Mouse (Mus musculus) neural tube, embryonic 15.5 days (tissue): ENCODE data around the gene Foxp3. TPM values are rescaled to one million over a fixed set of nuclear protein-coding genes. Genes with fewer than 3 reads are reported as not detected.

Experiments
- ATAC-seq: fragments of 200-750 bp; cut with Nextera tagmentation; 2 replicates; pipeline ENCODE4 v1.8.0; 2017; ENCODE audit warnings: mild to moderate bottlenecking, moderate TSS enrichment, moderate library complexity; ENCODE audit not compliant: low FRiP score
- H3K27ac ChIP-seq: fragments of 300-500 bp; sonication (generic); replicated peaks from 2 replicates; pipeline ENCODE4 v1.5.1; 2015; ENCODE audit warnings: mild to moderate bottlenecking, inconsistent platforms
- H3K27me3 ChIP-seq: fragments of 300-500 bp; sonication (generic); replicated peaks from 2 replicates; pipeline ENCODE4 v1.6.1; 2015; ENCODE audit warnings: inconsistent platforms
- H3K36me3 ChIP-seq: fragments of 300-500 bp; sonication (generic); 2 replicates; pipeline ENCODE4 v1.6.1; 2015; ENCODE audit warnings: inconsistent platforms
- H3K4me1 ChIP-seq: fragments of 300-500 bp; sonication (generic); 2 replicates; pipeline ENCODE4 v1.6.1; 2015; ENCODE audit warnings: inconsistent platforms
- H3K4me2 ChIP-seq: fragments of 300-500 bp; sonication (generic); 2 replicates; pipeline ENCODE4 v1.6.1; 2015; ENCODE audit warnings: inconsistent platforms, mild to moderate bottlenecking, moderate library complexity
- H3K4me3 ChIP-seq: fragments of 300-500 bp; sonication (generic); replicated peaks from 2 replicates; pipeline ENCODE4 v1.5.1; 2015; ENCODE audit warnings: mild to moderate bottlenecking, inconsistent platforms
- H3K9ac ChIP-seq: fragments of 300-500 bp; sonication (generic); replicated peaks from 2 replicates; pipeline ENCODE4 v1.6.1; 2015; ENCODE audit warnings: mild to moderate bottlenecking, inconsistent platforms
- H3K9me3 ChIP-seq: fragments of 300-500 bp; sonication (generic); replicated peaks from 2 replicates; pipeline ENCODE4 v1.6.1; 2016; ENCODE audit warnings: inconsistent platforms
- WGBS: fragments of 180-500 bp; shearing (Covaris S2); methylation state at CpG from one replicate; pipeline ENCODE4 v1.1.7; 2015; ENCODE audit warnings: mixed read lengths; 5-methylcytosine and 5-hydroxymethylcytosine counted together
- polyA plus RNA-seq: library from polyadenylated mRNA; unstranded; fragments of >200 nt; fragmentation: Nextera tagmentation; extraction: Ambion mirVana; gene quantifications from 2 replicates; pipeline ENCODE4 v1.2.1, GENCODE M21; 2015

Foxp3 gene
- 0.08 and 0.26 TPM in 2 replicates for polyA plus RNA-seq

DNA sequence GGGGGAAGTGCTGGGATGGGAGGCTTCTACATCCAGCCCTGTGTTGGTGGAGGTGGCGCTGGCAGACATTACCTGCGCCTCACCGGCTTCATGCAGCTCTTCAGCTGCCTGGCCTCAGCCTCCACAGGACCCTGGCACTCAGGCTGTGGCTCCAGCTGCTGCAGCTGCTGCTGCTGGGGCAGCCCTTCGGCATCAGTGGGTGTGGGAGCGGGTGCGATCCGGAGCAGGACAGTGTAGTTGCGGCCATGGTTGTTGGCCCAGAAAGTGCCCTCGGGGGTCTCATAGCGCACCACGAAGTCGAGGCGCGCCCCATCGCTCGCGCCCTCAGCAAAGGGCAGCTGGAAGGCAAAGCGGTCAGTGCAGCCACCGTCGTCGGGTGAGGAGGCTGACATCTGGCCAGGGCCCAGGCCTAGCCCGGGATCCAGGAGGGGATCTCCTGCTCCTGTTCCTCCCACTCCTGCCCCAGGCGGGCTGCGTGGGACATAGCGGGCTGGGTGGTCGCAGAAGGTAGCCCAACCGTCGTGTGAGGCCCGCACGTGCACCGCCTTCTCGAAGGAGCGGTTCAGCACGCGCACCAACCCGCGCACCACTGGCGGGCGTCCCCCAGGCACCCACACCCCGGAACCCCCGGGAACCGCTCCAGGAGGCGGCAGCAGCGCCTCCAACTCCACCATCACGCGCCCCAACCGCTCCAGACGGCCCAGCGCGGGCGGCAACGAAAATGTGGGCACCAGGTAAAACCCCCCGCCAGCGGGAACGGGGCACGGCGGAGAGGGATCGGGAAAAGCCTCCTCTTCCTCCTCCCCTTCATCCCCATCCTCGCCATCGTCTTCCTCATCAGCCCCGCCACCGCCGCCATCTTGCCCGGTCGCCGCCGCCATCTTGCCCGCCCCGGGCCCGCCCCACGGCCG lies at the start of gene Foxp3:
Gene Foxp3, plus strand, starts transcription at position 469 of the 911 bp plus-strand sequence.
- Histone ChIP-seq H3K4me2 (peak within 1 kb of the TSS; percentile 65), H3K36me3 (no peaks in the 10 kb centered on the region), H3K27ac (peak within 1 kb of the TSS; percentile 94), H3K4me1 (peaks cover 30% of the 10 kb centered on the region), H3K4me3 (peak within 1 kb of the TSS; percentile 53), H3K9ac (peak within 1 kb of the TSS; percentile 65), H3K27me3 (no peaks in the 10 kb centered on the region), H3K9me3 (no peaks in the 10 kb centered on the region)
- 24% methylated on average over 65 of the region's 72 CpGs for WGBS
- ATAC-seq, result peak; percentile 5; the same call in 1 of the 2 replicates

DNA sequence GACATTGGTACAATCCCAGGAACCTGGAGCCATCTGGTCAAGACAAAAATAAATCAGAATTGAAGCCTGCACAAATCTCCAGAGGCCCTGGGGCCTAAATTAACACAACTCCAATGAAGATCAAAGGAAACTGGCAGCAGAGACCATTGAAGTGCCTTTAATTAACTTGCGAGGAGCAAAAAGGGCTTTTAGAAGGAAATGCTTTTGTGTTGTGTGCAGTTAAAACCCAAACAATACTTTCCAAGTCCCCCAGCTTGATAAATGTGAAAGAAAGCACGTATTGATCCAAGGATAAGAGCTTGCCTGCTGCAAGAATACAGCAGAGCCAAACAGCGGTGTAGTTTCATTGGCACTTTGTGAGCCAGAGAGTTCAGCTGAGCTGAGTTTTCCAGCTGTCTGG lies 48.5 kb upstream of the Foxp3 start:
- ATAC-seq, result no peak
- Histone ChIP-seq H3K4me3 (no peak overlapping the region), H3K4me2 (no peak overlapping the region), H3K36me3 (no peaks in the 10 kb centered on the region), H3K9ac (no peak overlapping the region), H3K27ac (no peak overlapping the region), H3K4me1 (no peaks in the 10 kb centered on the region), H3K9me3 (no peaks in the 10 kb centered on the region), H3K27me3 (no peaks in the 10 kb centered on the region)
- WGBS, result 31% methylated on average over 3 of the region's 3 CpGs

DNA sequence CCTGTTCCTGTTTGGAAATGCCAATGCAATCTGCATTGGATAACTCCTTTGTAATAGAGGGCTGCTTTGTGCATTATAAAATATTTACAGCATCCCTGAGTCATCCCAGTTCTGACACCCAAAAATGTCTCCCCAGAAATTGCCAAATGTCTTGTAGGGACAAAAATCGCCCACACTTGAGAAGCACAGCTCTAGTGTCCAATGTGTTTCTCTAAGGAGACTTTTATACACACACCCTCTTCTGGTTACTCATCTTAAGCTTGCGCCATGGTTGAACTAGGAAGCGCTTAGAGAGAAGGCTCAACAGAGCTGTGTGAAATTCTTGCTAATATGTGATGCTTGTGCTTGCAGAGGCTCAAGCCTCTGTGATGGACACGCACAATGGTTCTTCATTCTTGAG lies 20.0 kb upstream of the Foxp3 start:
- 94% methylated on average over 4 of the region's 4 CpGs for WGBS
- H3K27ac ChIP-seq, result no peak overlapping the region
- no peak overlapping the region for H3K9ac ChIP-seq
- H3K9me3 ChIP-seq, result no peaks in the 10 kb centered on the region
- H3K36me3 ChIP-seq, result no peaks in the 10 kb centered on the region
- no peak overlapping the region for H3K4me3 ChIP-seq
- no peak overlapping the region for H3K4me2 ChIP-seq
- ATAC-seq, result no peak
- H3K4me1 ChIP-seq, result no peaks in the 10 kb centered on the region
- H3K27me3 ChIP-seq, result no peaks in the 10 kb centered on the region

DNA sequence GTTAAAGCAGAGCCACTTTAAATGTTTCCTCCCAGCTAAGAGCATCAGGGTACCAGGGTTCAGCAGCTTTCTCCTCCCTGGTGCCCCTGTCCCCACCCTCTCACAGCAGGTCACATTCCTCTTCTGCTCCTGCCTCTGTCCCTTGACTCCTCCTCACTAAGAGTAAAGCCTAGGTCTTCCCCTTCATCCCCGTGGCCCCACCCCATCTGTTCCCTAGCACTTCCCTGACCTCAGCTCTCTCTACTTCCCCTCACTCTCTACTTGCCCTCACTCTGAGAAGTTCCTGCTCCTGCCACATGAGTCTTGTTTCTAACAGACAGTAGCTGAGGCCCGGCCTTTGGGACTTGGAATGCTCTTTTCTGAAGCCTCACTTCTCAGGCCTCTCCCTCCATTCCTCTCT lies 10.4 kb upstream of the Foxp3 start:
- ATAC-seq, result no peak
- Histone ChIP-seq H3K9me3 (no peaks in the 10 kb centered on the region), H3K9ac (no peak overlapping the region), H3K4me3 (no peak overlapping the region), H3K27me3 (no peaks in the 10 kb centered on the region), H3K4me1 (no peaks in the 10 kb centered on the region), H3K36me3 (0 out of 2 replicates have a peak, but pooled peaks cover 2% of the 10 kb centered on the region), H3K4me2 (no peak overlapping the region), H3K27ac (no peak overlapping the region)
- WGBS, result 14% methylated on average over 2 of the region's 2 CpGs

DNA sequence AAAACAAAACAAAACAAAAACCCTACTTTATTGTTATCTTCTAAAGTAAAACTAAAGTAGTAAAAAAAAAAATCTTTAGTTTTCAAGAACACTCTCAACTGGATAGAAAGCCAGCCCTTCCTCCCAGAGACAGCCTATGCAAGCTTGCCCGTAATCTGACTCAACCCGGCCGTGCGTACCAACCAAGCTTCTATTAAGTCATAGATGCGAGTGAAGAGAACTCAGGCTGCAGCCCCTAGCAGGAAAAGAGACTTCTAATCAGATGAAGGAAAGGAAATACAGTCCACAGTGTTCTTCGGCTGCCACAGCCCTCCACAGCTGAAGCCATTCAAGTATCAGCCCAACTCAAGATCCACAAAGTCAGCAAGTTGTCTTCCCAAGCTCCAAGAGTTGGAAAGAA lies 7.1 kb upstream of the Foxp3 start:
- no peaks in the 10 kb centered on the region for H3K27me3 ChIP-seq
- no peak overlapping the region for H3K4me2 ChIP-seq
- H3K36me3 ChIP-seq, result no peaks in the 10 kb centered on the region
- H3K4me3 ChIP-seq, result no peak overlapping the region
- H3K9ac ChIP-seq, result no peak overlapping the region
- no peak for ATAC-seq
- H3K27ac ChIP-seq, result no peak overlapping the region
- H3K9me3 ChIP-seq, result no peaks in the 10 kb centered on the region
- H3K4me1 ChIP-seq, result peaks cover 11% of the 10 kb centered on the region; the same call in 1 of the 2 replicates
- WGBS, result 90% methylated on average over 6 of the region's 6 CpGs

DNA sequence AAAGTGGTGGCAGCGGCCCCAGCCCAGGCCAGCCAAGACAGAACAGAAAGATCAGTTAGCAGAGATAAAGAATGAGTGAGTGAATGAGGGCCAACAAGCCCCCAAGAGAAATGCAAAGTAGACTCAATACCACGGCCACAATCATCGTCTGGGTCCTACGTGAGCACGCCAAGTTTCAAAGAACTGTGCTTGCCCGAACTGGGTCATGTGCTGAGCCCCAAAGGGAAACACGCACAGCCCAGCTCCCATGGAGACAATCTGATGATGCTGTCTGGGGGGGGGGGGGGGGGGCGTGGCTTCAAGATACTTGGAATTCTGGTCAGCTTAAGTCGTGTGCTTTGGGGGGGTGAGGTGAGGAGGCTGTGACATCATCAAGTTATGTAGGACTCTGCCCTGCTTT lies 6.0 kb upstream of the Foxp3 start:
- Histone ChIP-seq H3K9me3 (no peaks in the 10 kb centered on the region), H3K4me2 (no peak overlapping the region), H3K27ac (no peak overlapping the region), H3K9ac (no peak overlapping the region), H3K27me3 (no peaks in the 10 kb centered on the region), H3K36me3 (no peaks in the 10 kb centered on the region), H3K4me3 (no peak overlapping the region), H3K4me1 (peaks cover 21% of the 10 kb centered on the region)
- no peak for ATAC-seq
- WGBS, result 75% methylated on average over 9 of the region's 9 CpGs

DNA sequence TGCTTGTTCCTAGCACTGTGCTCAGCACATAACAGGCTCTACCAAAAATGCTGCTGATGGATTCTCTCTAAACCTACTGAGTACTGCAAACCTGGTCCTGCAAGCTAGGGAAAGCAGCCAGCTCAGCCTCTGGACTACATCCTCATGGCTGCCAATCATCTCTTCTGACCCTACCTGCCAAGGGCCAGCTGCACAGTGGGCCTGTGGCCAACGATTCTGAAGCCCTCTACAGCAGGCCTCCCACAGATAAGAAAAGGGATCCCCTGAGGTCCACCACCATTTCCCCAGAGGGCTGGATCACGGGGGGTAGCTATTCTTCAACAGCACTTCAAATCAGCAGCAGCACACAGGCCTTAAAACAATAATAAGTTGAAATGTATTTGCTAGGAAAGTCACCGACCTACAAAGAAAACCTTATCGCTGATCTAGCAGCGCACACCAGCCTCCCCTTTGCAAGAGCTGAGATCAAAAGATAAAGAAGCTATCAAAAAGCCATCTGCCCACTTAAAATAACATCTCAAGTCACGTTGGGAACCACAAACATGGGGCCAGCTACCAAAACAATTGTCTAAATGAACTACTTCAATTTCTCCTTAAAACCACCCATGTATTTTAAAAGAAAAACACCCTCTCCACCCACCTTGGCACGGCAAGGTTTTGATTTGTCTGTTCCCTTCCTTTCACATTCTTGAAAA lies 2.8 kb upstream of the Foxp3 start:
- ATAC-seq, result no peak
- H3K27ac ChIP-seq, result no peak overlapping the region
- H3K9me3 ChIP-seq, result no peaks in the 10 kb centered on the region
- H3K4me3 ChIP-seq, result no peak overlapping the region
- H3K36me3 ChIP-seq, result no peaks in the 10 kb centered on the region
- no peaks in the 10 kb centered on the region for H3K27me3 ChIP-seq
- WGBS, result 61% methylated on average over 7 of the region's 7 CpGs
- H3K9ac ChIP-seq, result no peak overlapping the region
- H3K4me1 ChIP-seq, result peaks cover 30% of the 10 kb centered on the region
- no peak overlapping the region for H3K4me2 ChIP-seq

DNA sequence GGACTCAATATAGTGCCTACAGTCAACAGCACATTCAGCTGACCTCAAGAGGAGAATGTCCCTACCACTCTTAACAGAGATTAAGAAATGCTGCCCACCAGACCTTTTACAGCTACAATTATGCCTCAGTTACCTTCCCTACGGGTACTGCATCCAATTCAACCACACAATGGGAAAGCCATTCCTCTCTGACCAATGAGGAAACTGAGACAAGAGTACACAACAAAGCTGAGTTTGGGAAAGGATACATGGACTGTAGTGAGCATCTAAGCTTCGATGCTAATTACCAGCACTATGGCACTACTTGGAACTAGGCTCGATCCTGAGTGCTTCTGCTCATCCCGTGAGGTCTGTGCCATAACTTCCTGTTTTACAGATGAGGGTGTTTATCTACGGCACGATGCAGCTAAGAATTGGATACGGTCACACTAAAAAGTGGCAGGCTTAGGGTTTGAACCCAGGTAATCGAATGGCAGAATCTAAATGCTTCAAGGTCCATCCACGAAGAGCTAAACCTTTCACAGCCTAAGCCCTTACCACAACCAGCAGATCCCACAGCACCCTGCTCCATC lies 1.8 kb upstream of the Foxp3 start:
- H3K9ac ChIP-seq, result no peak overlapping the region
- ATAC-seq, result no peak
- peaks cover 30% of the 10 kb centered on the region for H3K4me1 ChIP-seq
- no peaks in the 10 kb centered on the region for H3K9me3 ChIP-seq
- WGBS, result 83% methylated on average over 9 of the region's 9 CpGs
- no peaks in the 10 kb centered on the region for H3K27me3 ChIP-seq
- peak overlapping the region; percentile 65 for H3K4me2 ChIP-seq
- no peaks in the 10 kb centered on the region for H3K36me3 ChIP-seq
- no peak overlapping the region for H3K4me3 ChIP-seq
- no peak overlapping the region for H3K27ac ChIP-seq

DNA sequence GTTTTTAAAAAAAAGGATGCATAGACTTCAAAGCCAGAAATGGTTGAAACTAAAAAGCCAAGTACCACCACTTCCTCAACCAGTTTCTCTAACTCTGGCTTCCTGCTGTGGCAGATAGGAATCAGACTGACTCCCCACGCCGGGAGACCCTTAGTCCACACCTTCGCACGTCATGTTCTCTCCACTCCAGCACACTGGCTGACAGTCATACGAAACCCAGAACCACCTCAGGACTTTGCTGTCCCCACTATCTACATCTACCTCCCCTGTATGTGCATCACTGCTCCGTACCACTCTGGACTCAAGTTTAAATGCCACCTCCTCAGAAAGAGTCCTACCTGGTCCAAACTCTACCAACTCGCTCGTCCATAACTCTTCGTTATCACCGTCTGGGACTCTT lies 978 bp upstream of the Foxp3 start:
- H3K4me3 ChIP-seq, result no peak overlapping the region
- H3K27ac ChIP-seq, result no peak overlapping the region
- H3K4me1 ChIP-seq, result peaks cover 30% of the 10 kb centered on the region
- WGBS, result 89% methylated on average over 10 of the region's 10 CpGs
- H3K36me3 ChIP-seq, result no peaks in the 10 kb centered on the region
- no peak for ATAC-seq
- peak overlapping the region; percentile 65 for H3K4me2 ChIP-seq
- no peaks in the 10 kb centered on the region for H3K27me3 ChIP-seq
- no peaks in the 10 kb centered on the region for H3K9me3 ChIP-seq
- no peak overlapping the region for H3K9ac ChIP-seq

DNA sequence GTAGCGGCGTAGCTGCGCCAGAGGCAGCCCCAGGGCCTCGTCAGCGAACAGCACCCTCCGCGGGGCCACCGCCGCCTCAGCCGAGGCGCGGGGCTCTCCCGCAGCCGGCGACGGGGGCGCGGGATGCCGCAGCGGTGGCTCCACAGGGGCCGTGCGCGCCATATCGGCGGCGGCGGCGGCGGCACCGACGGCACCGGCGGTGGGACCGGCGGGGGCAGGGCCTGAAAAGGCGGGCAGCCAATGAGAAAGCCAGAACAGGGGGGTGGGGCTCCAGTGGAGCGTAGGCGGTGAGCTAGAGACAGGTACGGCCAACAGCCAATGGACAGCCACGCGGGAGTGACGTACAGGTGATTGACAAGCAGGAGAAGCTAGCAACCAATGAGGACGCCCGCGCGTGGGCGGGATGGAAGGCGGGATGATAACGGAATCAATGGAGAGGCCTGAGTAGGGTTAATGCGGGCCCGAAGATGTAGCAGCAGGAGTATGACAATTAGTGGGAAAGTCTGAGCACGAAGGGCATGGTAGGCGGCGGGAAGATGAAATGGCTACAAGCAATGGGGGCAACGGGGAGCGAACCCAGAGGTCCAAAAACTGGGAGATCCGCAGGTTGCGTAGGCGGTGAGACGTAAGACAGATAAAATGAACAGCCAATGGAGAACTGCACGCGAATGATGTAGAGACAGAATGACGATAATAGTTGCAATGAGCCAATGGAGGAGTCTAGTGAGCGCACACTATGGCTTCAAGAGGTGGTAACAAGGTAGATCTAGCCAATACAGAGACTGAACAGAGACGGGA lies 842 bp downstream of the Foxp3 start, which contains the start of gene Ppp1r3f:
Gene Ppp1r3f, minus strand, starts transcription at position 197 of the 798 bp plus-strand sequence.
- Histone ChIP-seq H3K36me3 (no peaks in the 10 kb centered on the region), H3K4me3 (peak within 1 kb of the TSS; percentile 53), H3K4me2 (peak within 1 kb of the TSS; percentile 65), H3K9me3 (no peaks in the 10 kb centered on the region), H3K9ac (peak within 1 kb of the TSS; percentile 65), H3K27me3 (no peaks in the 10 kb centered on the region), H3K4me1 (peaks cover 30% of the 10 kb centered on the region), H3K27ac (peak within 1 kb of the TSS; percentile 94)
- WGBS, result 20% methylated on average over 60 of the region's 65 CpGs
- ATAC-seq, result peak; percentile 97

DNA sequence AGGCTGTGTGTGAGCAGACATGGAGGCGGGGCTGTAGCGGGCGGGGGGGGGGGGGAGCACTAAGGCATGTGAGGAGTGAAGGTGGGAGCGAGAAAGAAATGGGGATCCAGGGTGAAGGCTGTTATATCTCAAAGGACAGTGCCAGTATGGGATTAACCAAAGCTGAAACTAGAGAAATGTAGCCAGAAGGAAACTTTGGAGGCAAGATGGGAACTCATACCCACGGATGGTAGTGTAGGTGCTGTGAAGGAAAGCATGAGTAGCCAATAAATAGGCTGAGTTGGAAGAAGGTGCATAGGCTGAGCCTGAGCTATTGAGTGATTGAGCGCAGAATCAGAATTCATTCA lies 1.4 kb downstream of the Foxp3 start:
- Histone ChIP-seq H3K9ac (no peak overlapping the region), H3K4me2 (peak overlapping the region; percentile 54), H3K27me3 (no peaks in the 10 kb centered on the region), H3K27ac (peak overlapping the region; percentile 94), H3K36me3 (no peaks in the 10 kb centered on the region), H3K4me3 (peak overlapping the region; percentile 53), H3K4me1 (peaks cover 29% of the 10 kb centered on the region), H3K9me3 (no peaks in the 10 kb centered on the region)
- 21% methylated on average over 5 of the region's 6 CpGs for WGBS
- peak; percentile 8; the same call in 1 of the 2 replicates for ATAC-seq
